Mouse (Mus musculus): ENCODE measurements around the gene Ccdc7a. TPM values are rescaled to one million over a fixed set of nuclear protein-coding genes. Genes with fewer than 3 reads are reported as not detected.
A peak's percentile ranks its signal among the peaks of the same experiment; 100 is the strongest.
"Not testable (repeated sequence)": the region's sequence is repeated elsewhere in the genome, so short reads cannot be mapped to it uniquely, and the experiment has no call there.

The Ccdc7a gene
- not detected in 2 replicates for polyA plus RNA-seq (2016; fragmentation: Nextera tagmentation; extraction: Ambion mirVana)

DNA sequence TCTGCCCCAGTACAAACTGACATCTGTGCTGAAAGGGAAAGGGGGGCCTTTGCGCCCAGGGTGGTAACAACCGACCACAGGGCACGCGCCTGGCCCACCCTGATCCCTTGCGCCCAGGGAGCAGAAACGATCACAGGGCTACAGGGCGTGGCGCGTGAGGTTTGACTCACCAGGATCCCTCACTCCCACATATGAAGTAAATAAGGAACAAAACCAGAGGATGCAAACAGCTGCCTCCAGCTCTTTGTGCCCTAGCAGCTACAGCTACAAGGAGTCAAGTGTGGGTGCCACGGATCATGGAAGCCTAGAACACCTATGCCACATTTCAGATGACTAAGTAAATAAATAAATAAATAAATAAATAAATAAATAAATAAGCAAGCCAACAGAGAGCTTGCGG, at the start of gene Ccdc7a:
Ccdc7a (minus strand) TSS at position 101 of the 400 bp plus-strand sequence.
- not testable (repeated sequence) for H3K36me3 ChIP-seq; H3K9ac ChIP-seq (replicated peaks); H3K4me2 ChIP-seq (replicated peaks); H3K27me3 ChIP-seq; H3K27ac ChIP-seq (replicated peaks); H3K9me3 ChIP-seq; H3K4me1 ChIP-seq; H3K4me3 ChIP-seq
- ATAC-seq (ENCODE audit: low FRiP score, low read depth): 0 out of 2 replicates have a peak, but pooled peaks have one; percentile 12
- WGBS: 100% methylated on average over 2 of the region's 11 CpGs

DNA sequence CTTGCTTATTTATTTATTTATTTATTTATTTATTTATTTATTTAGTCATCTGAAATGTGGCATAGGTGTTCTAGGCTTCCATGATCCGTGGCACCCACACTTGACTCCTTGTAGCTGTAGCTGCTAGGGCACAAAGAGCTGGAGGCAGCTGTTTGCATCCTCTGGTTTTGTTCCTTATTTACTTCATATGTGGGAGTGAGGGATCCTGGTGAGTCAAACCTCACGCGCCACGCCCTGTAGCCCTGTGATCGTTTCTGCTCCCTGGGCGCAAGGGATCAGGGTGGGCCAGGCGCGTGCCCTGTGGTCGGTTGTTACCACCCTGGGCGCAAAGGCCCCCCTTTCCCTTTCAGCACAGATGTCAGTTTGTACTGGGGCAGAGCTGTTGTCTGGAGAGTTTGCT, 1.5 kb upstream of the Ccdc7a start, which contains the start of gene Ccdc7b:
Ccdc7b (plus strand) TSS at position 301 of the 400 bp plus-strand sequence.
- 80% methylated on average over 1 of the region's 10 CpGs for WGBS
- not testable (repeated sequence) for ATAC-seq (ENCODE audit: low FRiP score, low read depth); H3K4me3 ChIP-seq; H3K9ac ChIP-seq (replicated peaks); H3K27me3 ChIP-seq; H3K9me3 ChIP-seq; H3K36me3 ChIP-seq; H3K4me2 ChIP-seq (replicated peaks); H3K27ac ChIP-seq (replicated peaks); H3K4me1 ChIP-seq

DNA sequence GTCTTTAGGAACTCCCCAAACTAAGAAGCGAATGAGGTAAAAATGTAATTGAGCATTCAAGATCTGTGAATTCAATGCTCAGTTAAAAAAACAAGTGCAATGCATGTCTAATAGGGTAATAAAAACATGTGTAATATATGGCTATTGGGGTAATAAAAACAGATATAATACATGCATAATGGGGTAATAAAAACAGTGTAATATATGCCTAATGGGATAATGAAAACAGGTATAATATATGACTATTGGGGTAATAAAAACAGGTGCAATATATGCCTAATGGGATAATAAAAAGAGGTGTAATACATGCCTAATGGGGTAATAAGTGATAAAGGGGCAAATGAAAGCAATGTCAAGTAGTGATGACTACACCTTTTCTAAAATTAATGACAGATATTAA, 73.9 kb downstream of the Ccdc7a start:
- Histone ChIP-seq H3K36me3 (no peaks in the 10 kb centered on the region), H3K9ac (replicated peaks) (no peak overlapping the region), H3K27ac (replicated peaks) (no peak overlapping the region), H3K9me3 (no peaks in the 10 kb centered on the region), H3K27me3 (no peaks in the 10 kb centered on the region), H3K4me2 (replicated peaks) (no peak overlapping the region), H3K4me3 (no peak overlapping the region), H3K4me1 (no peaks in the 10 kb centered on the region)
- WGBS: 84% methylated on average over 1 of the region's 1 CpGs
- ATAC-seq (ENCODE audit: low FRiP score, low read depth): no peak

DNA sequence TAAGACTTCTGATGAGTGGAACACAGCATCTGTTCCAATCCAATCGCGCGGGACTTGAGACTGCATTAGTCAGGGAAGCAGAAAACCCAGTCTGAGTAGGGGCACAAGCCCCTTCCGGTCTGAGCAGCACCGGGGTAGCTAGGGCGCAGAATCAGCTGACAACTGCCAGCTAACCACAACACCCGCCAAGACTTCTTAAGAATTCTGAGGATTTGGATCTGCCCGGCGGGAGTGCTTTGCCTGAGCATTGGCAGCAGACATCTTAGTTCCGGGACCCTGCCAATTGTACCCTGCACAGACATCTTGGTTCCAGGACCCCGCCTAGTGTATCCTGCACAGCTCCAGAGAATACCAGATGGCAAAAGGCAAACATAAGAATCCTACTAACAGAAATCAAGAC, 116.4 kb downstream of the Ccdc7a start:
- H3K4me1 ChIP-seq; H3K4me2 ChIP-seq (replicated peaks); H3K36me3 ChIP-seq; H3K9ac ChIP-seq (replicated peaks); H3K27ac ChIP-seq (replicated peaks); H3K4me3 ChIP-seq; H3K9me3 ChIP-seq; H3K27me3 ChIP-seq; ATAC-seq (ENCODE audit: low FRiP score, low read depth): not testable (repeated sequence)
- 86% methylated on average over 11 of the region's 11 CpGs for WGBS

DNA sequence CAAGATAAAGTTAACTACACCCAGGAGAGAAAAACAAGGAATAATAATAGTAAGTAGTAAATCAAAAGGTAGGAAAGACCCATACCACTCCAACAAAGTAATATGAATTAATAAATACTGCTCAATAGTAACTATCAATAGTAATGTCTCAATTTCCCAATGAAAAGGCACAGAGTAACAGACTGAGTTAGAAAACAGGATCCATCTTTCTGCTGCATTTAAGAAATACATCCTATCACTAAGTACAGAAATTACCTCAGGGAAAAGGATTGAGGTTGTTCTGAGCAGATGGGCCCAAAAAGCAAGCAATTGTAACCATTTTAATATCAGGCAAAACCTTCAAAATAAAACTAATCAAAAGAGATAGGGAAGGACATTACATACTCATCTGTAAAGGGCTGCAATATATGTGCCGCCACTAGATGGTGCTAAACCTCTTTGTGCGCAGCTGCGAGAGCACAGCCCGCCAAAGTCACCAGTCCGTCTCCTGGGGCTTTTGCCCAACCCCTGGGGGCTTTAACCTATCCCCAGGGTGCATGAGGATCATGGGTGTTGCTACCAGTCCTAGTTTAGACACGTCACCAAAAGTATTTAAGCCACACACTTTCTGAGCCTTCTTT, 124.2 kb downstream of the Ccdc7a start:
- WGBS: 0% methylated on average over 6 of the region's 6 CpGs
- not testable (repeated sequence) for H3K9ac ChIP-seq (replicated peaks); H3K9me3 ChIP-seq; H3K4me3 ChIP-seq; H3K27ac ChIP-seq (replicated peaks); H3K27me3 ChIP-seq; H3K36me3 ChIP-seq; H3K4me1 ChIP-seq
- H3K4me2 ChIP-seq (replicated peaks): peak overlapping the region; percentile 28; the same call in 1 of the 2 replicates
- peak; percentile 76 for ATAC-seq (ENCODE audit: low FRiP score, low read depth)

DNA sequence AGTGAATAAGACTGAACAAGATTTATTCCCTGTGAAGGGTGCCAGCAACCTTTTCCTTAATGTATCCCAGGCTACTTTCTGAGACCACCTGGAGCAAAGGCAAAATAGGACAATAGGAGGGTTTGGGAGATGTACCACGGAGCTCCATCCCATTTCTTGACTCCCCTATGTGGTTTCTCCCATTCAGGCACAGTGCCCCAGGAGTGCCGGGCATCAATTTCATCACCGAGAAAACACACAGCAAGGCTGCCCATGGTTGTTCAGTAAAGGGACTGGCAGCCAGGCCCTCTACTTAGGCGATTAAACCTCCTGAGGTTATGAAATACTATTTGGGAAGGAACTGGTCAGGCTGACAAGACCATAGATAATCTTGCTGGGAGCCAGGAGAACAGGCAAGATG, 131.9 kb downstream of the Ccdc7a start:
- no peaks in the 10 kb centered on the region for H3K9me3 ChIP-seq
- H3K4me3 ChIP-seq: no peak overlapping the region
- H3K27me3 ChIP-seq: no peaks in the 10 kb centered on the region
- no peak for ATAC-seq (ENCODE audit: low FRiP score, low read depth)
- H3K4me2 ChIP-seq (replicated peaks): no peak overlapping the region
- WGBS: 66% methylated on average over 4 of the region's 4 CpGs
- no peak overlapping the region for H3K9ac ChIP-seq (replicated peaks)
- no peaks in the 10 kb centered on the region for H3K4me1 ChIP-seq
- H3K27ac ChIP-seq (replicated peaks): no peak overlapping the region
- H3K36me3 ChIP-seq: no peaks in the 10 kb centered on the region

DNA sequence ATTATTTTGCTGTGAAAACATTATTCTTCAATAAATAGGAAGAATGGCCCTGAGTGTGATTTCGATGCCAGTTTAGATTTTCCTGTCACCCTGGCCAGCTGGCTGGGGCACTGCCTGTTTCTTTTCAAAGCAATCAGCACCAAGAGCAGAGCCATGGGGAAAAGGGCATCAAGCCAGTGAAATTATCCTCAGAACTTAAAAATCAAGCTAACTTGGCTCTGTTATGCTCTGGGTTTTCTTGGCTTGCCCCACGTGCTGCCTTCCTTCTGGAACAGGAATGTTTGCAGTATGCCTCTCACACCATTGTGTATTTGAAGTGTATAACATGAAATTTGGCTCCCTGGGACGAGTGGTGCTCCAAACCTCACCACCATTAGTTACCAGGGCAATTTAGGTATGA, 182.6 kb downstream of the Ccdc7a start:
- H3K4me3 ChIP-seq: no peak overlapping the region
- no peak overlapping the region for H3K27ac ChIP-seq (replicated peaks)
- H3K36me3 ChIP-seq: no peaks in the 10 kb centered on the region
- WGBS: 60% methylated on average over 3 of the region's 3 CpGs
- H3K9me3 ChIP-seq: no peaks in the 10 kb centered on the region
- ATAC-seq (ENCODE audit: low FRiP score, low read depth): no peak
- no peaks in the 10 kb centered on the region for H3K4me1 ChIP-seq
- H3K27me3 ChIP-seq: no peaks in the 10 kb centered on the region
- H3K4me2 ChIP-seq (replicated peaks): no peak overlapping the region
- H3K9ac ChIP-seq (replicated peaks): no peak overlapping the region

DNA sequence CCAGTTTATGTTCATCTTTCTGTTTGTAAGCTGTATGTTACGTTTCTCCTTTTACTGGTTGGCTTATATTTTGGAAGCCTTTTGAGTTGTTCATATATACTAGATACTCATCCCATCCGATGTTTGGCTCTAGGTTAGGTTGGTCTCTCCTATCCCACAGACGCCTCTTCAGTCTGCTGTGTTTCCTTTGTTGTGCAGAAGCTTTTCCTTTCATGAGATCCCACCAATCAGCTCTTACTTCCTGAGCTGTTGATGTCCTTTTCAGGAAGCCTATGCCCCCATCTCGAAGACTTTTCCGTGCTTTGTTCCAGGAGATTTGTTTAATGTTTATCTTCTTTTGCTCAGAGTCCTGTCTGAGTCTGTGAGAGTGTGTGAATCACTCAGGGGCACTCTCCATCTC, 221.6 kb downstream of the Ccdc7a start:
- Histone ChIP-seq H3K9me3 (no peaks in the 10 kb centered on the region), H3K27ac (replicated peaks) (no peak overlapping the region), H3K36me3 (no peaks in the 10 kb centered on the region), H3K9ac (replicated peaks) (no peak overlapping the region), H3K4me3 (no peak overlapping the region), H3K4me1 (no peaks in the 10 kb centered on the region), H3K4me2 (replicated peaks) (no peak overlapping the region), H3K27me3 (no peaks in the 10 kb centered on the region)
- WGBS: 62% methylated on average over 5 of the region's 5 CpGs
- no peak for ATAC-seq (ENCODE audit: low FRiP score, low read depth)

DNA sequence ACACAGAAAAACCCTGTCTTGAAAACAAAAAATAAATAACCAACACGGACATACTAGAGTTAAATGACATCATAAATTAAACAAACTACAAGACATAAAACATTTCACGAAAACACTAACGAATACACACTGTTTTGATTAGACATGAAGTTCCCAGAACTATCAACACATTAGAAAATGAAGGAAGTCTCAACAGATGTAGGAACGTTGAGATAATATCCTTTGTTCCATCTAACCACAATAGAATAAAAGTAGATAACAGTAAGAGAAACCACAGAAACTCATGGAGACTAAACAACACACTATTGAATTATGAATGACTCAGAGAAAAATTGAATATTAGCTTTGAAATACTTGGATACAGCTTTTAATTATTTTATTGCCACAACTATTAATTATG, 252.8 kb downstream of the Ccdc7a start:
- Histone ChIP-seq H3K27ac (replicated peaks) (no peak overlapping the region), H3K4me1 (no peaks in the 10 kb centered on the region), H3K4me3 (no peak overlapping the region), H3K36me3 (no peaks in the 10 kb centered on the region), H3K27me3 (no peaks in the 10 kb centered on the region), H3K9ac (replicated peaks) (no peak overlapping the region), H3K9me3 (no peaks in the 10 kb centered on the region), H3K4me2 (replicated peaks) (no peak overlapping the region)
- WGBS: 85% methylated on average over 4 of the region's 4 CpGs
- no peak for ATAC-seq (ENCODE audit: low FRiP score, low read depth)

DNA sequence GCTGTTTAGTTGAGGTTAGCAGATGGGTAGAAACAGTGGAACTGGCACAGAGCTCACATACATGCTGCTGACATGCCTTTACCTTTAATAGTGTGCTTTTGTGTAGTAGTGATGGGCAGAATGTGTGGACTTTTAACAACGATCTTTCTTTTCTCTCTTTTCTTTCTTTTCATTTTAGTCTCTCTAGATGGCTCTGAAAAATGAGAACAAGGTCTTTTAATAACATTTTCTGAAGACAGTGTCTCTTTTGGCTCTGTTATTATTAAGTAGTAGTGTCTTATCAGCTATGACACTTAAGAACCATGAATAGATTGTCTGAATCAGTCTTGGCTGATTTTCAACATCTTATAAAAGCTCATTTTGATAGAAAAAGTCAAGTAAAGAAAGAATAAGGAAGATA, 266.7 kb downstream of the Ccdc7a start, which contains the start of gene Gm3952:
Gm3952 (minus strand) TSS at position 101 of the 400 bp plus-strand sequence.
- Histone ChIP-seq H3K9me3 (no peaks in the 10 kb centered on the region), H3K36me3 (no peaks in the 10 kb centered on the region), H3K4me3 (no peak within 1 kb of the TSS), H3K4me2 (replicated peaks) (no peak within 1 kb of the TSS), H3K27me3 (no peaks in the 10 kb centered on the region), H3K9ac (replicated peaks) (no peak within 1 kb of the TSS), H3K4me1 (no peaks in the 10 kb centered on the region), H3K27ac (replicated peaks) (no peak within 1 kb of the TSS)
- no peak for ATAC-seq (ENCODE audit: low FRiP score, low read depth)
- 90% methylated on average over 1 of the region's 1 CpGs for WGBS

DNA sequence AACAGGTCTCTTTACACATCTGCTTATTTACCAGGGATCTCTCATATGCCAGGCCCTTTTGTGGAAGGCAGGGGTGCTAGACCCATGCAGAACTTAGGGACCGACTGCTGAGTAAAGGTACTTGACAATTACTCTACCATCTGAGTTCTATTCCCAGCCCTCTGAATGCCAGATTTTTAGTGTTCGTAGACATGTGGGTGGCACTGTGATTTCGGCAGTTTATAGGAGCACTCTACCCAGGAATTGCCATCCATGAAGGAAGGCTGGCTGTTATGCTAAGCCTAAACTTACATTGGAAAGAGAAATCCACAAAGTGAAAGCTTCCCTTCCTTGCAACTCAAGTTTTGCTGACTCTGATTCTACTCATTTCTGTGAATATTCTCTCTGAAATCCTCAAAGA, 329.6 kb downstream of the Ccdc7a start:
- 95% methylated on average over 3 of the region's 3 CpGs for WGBS
- Histone ChIP-seq H3K4me1 (peaks cover 13% of the 10 kb centered on the region; the same call in 1 of the 2 replicates), H3K27me3 (no peaks in the 10 kb centered on the region), H3K4me2 (replicated peaks) (no peak overlapping the region), H3K9ac (replicated peaks) (no peak overlapping the region), H3K9me3 (no peaks in the 10 kb centered on the region), H3K27ac (replicated peaks) (no peak overlapping the region), H3K36me3 (peaks cover 50% of the 10 kb centered on the region), H3K4me3 (no peak overlapping the region)
- no peak for ATAC-seq (ENCODE audit: low FRiP score, low read depth)

DNA sequence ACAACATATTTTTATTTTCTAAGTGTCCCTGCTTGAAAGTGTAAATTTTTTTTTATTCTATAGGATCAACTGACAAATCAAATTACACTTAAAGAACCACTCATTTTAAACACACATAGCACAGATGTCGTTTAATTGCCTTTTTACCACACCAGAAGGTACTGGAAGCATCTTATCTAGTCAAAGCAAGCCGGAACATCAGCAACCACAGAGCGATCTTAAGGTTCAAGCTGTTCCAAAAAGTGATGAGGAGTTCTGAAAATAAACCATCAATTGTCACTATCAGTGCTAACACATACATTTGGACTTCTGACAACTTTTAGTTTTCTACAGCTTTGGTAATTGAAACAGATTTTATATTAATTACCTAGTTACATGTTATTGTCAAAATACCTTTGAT, 331.2 kb downstream of the Ccdc7a start:
- Histone ChIP-seq H3K27ac (replicated peaks) (no peak overlapping the region), H3K4me3 (no peak overlapping the region), H3K36me3 (peaks cover 50% of the 10 kb centered on the region), H3K4me2 (replicated peaks) (no peak overlapping the region), H3K27me3 (no peaks in the 10 kb centered on the region), H3K4me1 (peaks cover 13% of the 10 kb centered on the region; the same call in 1 of the 2 replicates), H3K9me3 (no peaks in the 10 kb centered on the region), H3K9ac (replicated peaks) (no peak overlapping the region)
- WGBS: 97% methylated on average over 3 of the region's 3 CpGs
- ATAC-seq (ENCODE audit: low FRiP score, low read depth): no peak

DNA sequence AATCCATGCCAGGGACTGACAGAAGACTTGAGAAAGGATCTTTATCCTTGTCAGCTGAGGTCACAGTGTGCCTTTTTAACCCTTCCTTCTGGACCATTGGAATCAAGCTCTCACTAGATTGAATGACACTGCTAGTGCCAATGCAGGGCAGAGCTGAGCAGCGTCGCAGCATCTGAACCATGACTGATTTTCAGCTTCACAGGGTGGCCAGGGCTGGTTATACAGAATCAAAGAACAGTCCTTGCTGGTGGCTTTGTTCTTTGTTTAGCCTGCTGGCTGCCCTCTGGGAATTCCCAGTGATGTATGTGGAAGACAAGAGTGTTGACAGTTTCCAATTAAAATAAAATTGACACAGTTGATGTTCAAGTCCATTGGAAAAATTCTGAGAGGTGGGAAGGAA, 333.1 kb downstream of the Ccdc7a start:
- H3K27ac ChIP-seq (replicated peaks): peak overlapping the region; percentile 70
- H3K36me3 ChIP-seq: peaks cover 44% of the 10 kb centered on the region
- H3K27me3 ChIP-seq: no peaks in the 10 kb centered on the region
- peak; percentile 91 for ATAC-seq (ENCODE audit: low FRiP score, low read depth)
- no peak overlapping the region for H3K4me2 ChIP-seq (replicated peaks)
- H3K9ac ChIP-seq (replicated peaks): no peak overlapping the region
- H3K4me1 ChIP-seq: peaks cover 13% of the 10 kb centered on the region; the same call in 1 of the 2 replicates
- no peak overlapping the region for H3K4me3 ChIP-seq
- H3K9me3 ChIP-seq: no peaks in the 10 kb centered on the region
- 18% methylated on average over 2 of the region's 2 CpGs for WGBS

All from midbrain, embryonic 12.5 days (tissue).